Mouse (Mus musculus): ENCODE measurements around the gene Tlcd1. TPM values are rescaled to one million over a fixed set of nuclear protein-coding genes. Genes with fewer than 3 reads are reported as not detected.

Gene Tlcd1
- polyA plus RNA-seq, 1 experiment from 2014 or later: 14.7 TPM

DNA sequence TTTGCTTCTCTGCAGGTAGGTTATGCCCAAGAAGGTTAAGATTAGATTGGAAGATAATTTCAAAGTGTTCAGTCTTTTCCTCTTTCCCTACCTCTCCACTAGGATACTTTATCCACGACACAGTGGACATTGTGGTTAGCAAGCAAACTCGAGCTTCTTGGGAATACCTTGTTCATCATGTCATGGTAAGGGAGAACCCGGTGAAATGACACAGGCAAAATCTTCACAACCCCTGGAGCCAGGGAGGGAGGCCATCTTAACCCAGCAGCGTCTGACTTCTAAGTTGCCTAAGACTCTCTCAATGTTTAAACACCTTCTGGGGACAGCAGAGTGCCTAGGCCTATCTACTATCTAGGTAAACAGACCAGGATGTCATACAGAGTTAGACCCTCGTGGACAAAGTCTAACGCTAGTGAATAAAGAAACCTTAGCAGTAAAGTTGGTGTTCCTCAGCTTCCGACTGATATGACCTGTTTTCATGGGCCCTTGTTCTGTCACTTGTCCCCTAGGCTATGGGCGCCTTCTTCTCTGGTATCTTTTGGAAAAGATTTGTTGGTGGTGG, 3.0 kb downstream of the Tlcd1 start:
- WGBS: 32% methylated on average over 8 of the region's 8 CpGs
- H3K4me1 ChIP-seq (ENCODE audit: control insufficient read depth in 2 of 2, insufficient read depth in 2 of 2, low read length in 2 of 2): peaks cover 13 to 40% of the 10 kb centered on the region in 2 experiments
- ATAC-seq (ENCODE audit: insufficient number of reproducible peaks, insufficient read depth, low FRiP score, low read depth): no peak

GRCm38 (mm10) chr11:78180081-78180761, 3.7 kb downstream of the Tlcd1 start:
- no peak for ATAC-seq (ENCODE audit: insufficient number of reproducible peaks, insufficient read depth, low FRiP score, low read depth)
- no peaks in the 10 kb centered on the region for H3K9me3 ChIP-seq (ENCODE audit: control insufficient read depth, low read length)
- peaks cover 13 to 40% of the 10 kb centered on the region in 2 experiments for H3K4me1 ChIP-seq (ENCODE audit: control insufficient read depth in 2 of 2, insufficient read depth in 2 of 2, low read length in 2 of 2)
- no peak overlapping the region for H3K4me3 ChIP-seq (ENCODE audit: control insufficient read depth in 1 of 2, insufficient read depth in 1 of 2, low read depth in 1 of 2, low read length in 2 of 2)
- no peaks in the 10 kb centered on the region for H3K27me3 ChIP-seq (ENCODE audit: control insufficient read depth, insufficient read depth, low read length)
- H3K36me3 ChIP-seq (ENCODE audit: control insufficient read depth, insufficient read depth, low read length): peaks cover 33% of the 10 kb centered on the region
- H3K4me2 ChIP-seq (ENCODE audit: low read length): no peak overlapping the region
- H3K9ac ChIP-seq (ENCODE audit: low read length): no peak overlapping the region
- 0 out of 4 replicates have a peak overlapping the region, but pooled peaks of 1 of the 2 experiments have one; percentile 17 for H3K27ac ChIP-seq (replicated peaks in 1 of 2; ENCODE audit: control insufficient read depth in 1 of 2, insufficient read depth in 1 of 2, low read depth in 2 of 2, low read length in 2 of 2)
- 57% methylated on average over 6 of the region's 6 CpGs for WGBS

More for the DNA sequence above, 3.0 kb downstream of the Tlcd1 start:
- Histone ChIP-seq H3K27ac (replicated peaks in 1 of 2; ENCODE audit: control insufficient read depth in 1 of 2, insufficient read depth in 1 of 2, low read depth in 2 of 2, low read length in 2 of 2) (peak overlapping the region in 1 of 2 experiments; percentile 92; a peak in 2 of 4 replicates), H3K27me3 (ENCODE audit: control insufficient read depth, insufficient read depth, low read length) (no peaks in the 10 kb centered on the region), H3K9ac (ENCODE audit: low read length) (peak overlapping the region; percentile 79), H3K36me3 (ENCODE audit: control insufficient read depth, insufficient read depth, low read length) (peaks cover 33% of the 10 kb centered on the region), H3K4me3 (ENCODE audit: control insufficient read depth in 1 of 2, insufficient read depth in 1 of 2, low read depth in 1 of 2, low read length in 2 of 2) (peak overlapping the region; percentile 67 to 83), H3K4me2 (ENCODE audit: low read length) (peak overlapping the region; percentile 96), H3K9me3 (ENCODE audit: control insufficient read depth, low read length) (no peaks in the 10 kb centered on the region)

GRCm38 (mm10) chr11:78181830-78182357, 5.4 kb downstream of the Tlcd1 start:
- H3K36me3 ChIP-seq (ENCODE audit: control insufficient read depth, insufficient read depth, low read length): peaks cover 33% of the 10 kb centered on the region
- ATAC-seq (ENCODE audit: insufficient number of reproducible peaks, insufficient read depth, low FRiP score, low read depth): no peak
- H3K27ac ChIP-seq (replicated peaks in 1 of 2; ENCODE audit: control insufficient read depth in 1 of 2, insufficient read depth in 1 of 2, low read depth in 2 of 2, low read length in 2 of 2): no peak overlapping the region
- H3K9ac ChIP-seq (ENCODE audit: low read length): peak overlapping the region; percentile 88
- H3K4me3 ChIP-seq (ENCODE audit: control insufficient read depth in 1 of 2, insufficient read depth in 1 of 2, low read depth in 1 of 2, low read length in 2 of 2): peak overlapping the region; percentile 28 to 81
- WGBS: 46% methylated on average over 2 of the region's 2 CpGs
- H3K4me1 ChIP-seq (ENCODE audit: control insufficient read depth in 2 of 2, insufficient read depth in 2 of 2, low read length in 2 of 2): peaks cover 13 to 40% of the 10 kb centered on the region in 2 experiments
- no peaks in the 10 kb centered on the region for H3K9me3 ChIP-seq (ENCODE audit: control insufficient read depth, low read length)
- peak overlapping the region; percentile 65 for H3K4me2 ChIP-seq (ENCODE audit: low read length)
- H3K27me3 ChIP-seq (ENCODE audit: control insufficient read depth, insufficient read depth, low read length): no peaks in the 10 kb centered on the region

DNA sequence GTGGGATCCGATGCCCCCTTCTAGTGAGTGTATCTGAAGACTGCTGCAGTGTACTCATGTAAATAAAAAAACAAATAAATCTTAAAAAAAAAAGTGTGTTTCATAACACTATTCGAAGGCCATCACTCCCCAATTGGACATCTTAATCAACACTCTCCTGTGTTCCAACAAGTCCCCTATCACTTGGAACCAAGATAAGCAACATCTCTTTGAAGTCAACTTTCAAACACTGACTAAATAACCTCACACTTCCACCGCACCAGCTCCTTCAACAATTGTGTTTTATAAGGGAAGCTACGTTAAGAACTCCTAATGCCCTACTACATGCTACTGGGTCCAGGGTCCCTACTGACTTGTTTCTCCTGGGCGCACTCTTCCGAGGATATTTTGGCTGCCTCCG, 5.9 kb downstream of the Tlcd1 start:
- Histone ChIP-seq H3K4me2 (ENCODE audit: low read length) (peak overlapping the region; percentile 65), H3K27me3 (ENCODE audit: control insufficient read depth, insufficient read depth, low read length) (no peaks in the 10 kb centered on the region), H3K9ac (ENCODE audit: low read length) (peak overlapping the region; percentile 88), H3K36me3 (ENCODE audit: control insufficient read depth, insufficient read depth, low read length) (peaks cover 33% of the 10 kb centered on the region), H3K4me3 (ENCODE audit: control insufficient read depth in 1 of 2, insufficient read depth in 1 of 2, low read depth in 1 of 2, low read length in 2 of 2) (peak overlapping the region; percentile 81 to 91), H3K9me3 (ENCODE audit: control insufficient read depth, low read length) (no peaks in the 10 kb centered on the region), H3K27ac (replicated peaks in 1 of 2; ENCODE audit: control insufficient read depth in 1 of 2, insufficient read depth in 1 of 2, low read depth in 2 of 2, low read length in 2 of 2) (0 out of 4 replicates have a peak overlapping the region, but pooled peaks of 1 of the 2 experiments have one; percentile 85), H3K4me1 (ENCODE audit: control insufficient read depth in 2 of 2, insufficient read depth in 2 of 2, low read length in 2 of 2) (peaks cover 13 to 38% of the 10 kb centered on the region in 2 experiments)
- WGBS: 2% methylated on average over 7 of the region's 7 CpGs
- ATAC-seq (ENCODE audit: insufficient number of reproducible peaks, insufficient read depth, low FRiP score, low read depth): no peak

- peak; percentile 79 for ATAC-seq (ENCODE audit: insufficient number of reproducible peaks, insufficient read depth, low FRiP score, low read depth)
- Histone ChIP-seq H3K36me3 (ENCODE audit: control insufficient read depth, insufficient read depth, low read length) (peaks cover 33% of the 10 kb centered on the region), H3K27ac (replicated peaks in 1 of 2; ENCODE audit: control insufficient read depth in 1 of 2, insufficient read depth in 1 of 2, low read depth in 2 of 2, low read length in 2 of 2) (peak within 1 kb of the TSS; percentile 85 to 86), H3K4me2 (ENCODE audit: low read length) (peak within 1 kb of the TSS; percentile 65), H3K9me3 (ENCODE audit: control insufficient read depth, low read length) (no peaks in the 10 kb centered on the region), H3K9ac (ENCODE audit: low read length) (peak within 1 kb of the TSS; percentile 88), H3K4me1 (ENCODE audit: control insufficient read depth in 2 of 2, insufficient read depth in 2 of 2, low read length in 2 of 2) (peaks cover 13 to 39% of the 10 kb centered on the region in 2 experiments), H3K27me3 (ENCODE audit: control insufficient read depth, insufficient read depth, low read length) (no peaks in the 10 kb centered on the region), H3K4me3 (ENCODE audit: control insufficient read depth in 1 of 2, insufficient read depth in 1 of 2, low read depth in 1 of 2, low read length in 2 of 2) (peak within 1 kb of the TSS; percentile 81 to 91)
- WGBS: under 1% methylated on average over 38 of the region's 38 CpGs
Observed at GRCm38 (mm10) chr11:78182961-78183844, 6.7 kb downstream of the Tlcd1 start, which contains the start of gene Rpl23a. TSS of gene Rpl23a (minus strand) at chr11:78183584.

DNA sequence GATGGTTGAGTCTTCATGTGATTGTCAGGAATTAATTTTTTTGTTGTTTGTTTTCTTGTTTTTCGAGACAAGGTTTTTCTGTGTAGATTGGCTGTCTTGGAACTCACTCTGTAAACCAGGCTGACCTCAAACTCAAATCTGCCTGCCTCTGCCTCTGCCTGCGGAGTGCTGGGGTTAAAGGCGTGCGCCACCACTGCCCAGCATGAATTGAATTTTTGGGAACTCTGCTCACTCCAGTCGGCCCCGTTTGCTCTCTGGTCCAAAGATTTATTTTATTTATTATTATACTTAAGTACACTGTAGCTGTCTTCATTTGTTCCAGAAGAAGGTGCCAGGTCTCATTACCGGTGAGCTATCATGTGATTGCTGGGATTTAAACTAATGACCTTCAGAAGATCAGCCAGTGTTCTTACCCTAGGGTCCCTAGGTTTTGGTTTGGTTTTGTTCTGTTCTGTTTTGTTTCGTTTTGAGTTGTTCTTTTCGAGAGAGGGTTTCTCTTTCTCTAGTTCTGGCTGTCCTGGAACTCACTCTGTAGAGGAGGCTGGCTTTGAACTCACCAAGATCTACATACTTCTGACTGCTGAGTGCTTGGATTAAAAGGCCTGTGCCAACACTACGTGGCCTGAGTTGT, 7.5 kb downstream of the Tlcd1 start:
- H3K9me3 ChIP-seq (ENCODE audit: control insufficient read depth, low read length): no peaks in the 10 kb centered on the region
- WGBS: 52% methylated on average over 10 of the region's 10 CpGs
- H3K4me2 ChIP-seq (ENCODE audit: low read length): peak overlapping the region; percentile 55
- no peak overlapping the region for H3K27ac ChIP-seq (replicated peaks in 1 of 2; ENCODE audit: control insufficient read depth in 1 of 2, insufficient read depth in 1 of 2, low read depth in 2 of 2, low read length in 2 of 2)
- H3K27me3 ChIP-seq (ENCODE audit: control insufficient read depth, insufficient read depth, low read length): no peaks in the 10 kb centered on the region
- H3K4me3 ChIP-seq (ENCODE audit: control insufficient read depth in 1 of 2, insufficient read depth in 1 of 2, low read depth in 1 of 2, low read length in 2 of 2): peak overlapping the region; percentile 18 to 81; a peak in 3 of 4 replicates
- H3K36me3 ChIP-seq (ENCODE audit: control insufficient read depth, insufficient read depth, low read length): peaks cover 33% of the 10 kb centered on the region
- peaks cover 11 to 36% of the 10 kb centered on the region in 2 experiments for H3K4me1 ChIP-seq (ENCODE audit: control insufficient read depth in 2 of 2, insufficient read depth in 2 of 2, low read length in 2 of 2)
- H3K9ac ChIP-seq (ENCODE audit: low read length): peak overlapping the region; percentile 88; the same call in 1 of the 2 replicates
- no peak for ATAC-seq (ENCODE audit: insufficient number of reproducible peaks, insufficient read depth, low FRiP score, low read depth)
